Mouse (Mus musculus) adrenal gland, postnatal 10 days (tissue): ENCODE measurements around the gene Zfp239. TPM values are rescaled to one million over a fixed set of nuclear protein-coding genes. Genes with fewer than 3 reads are reported as not detected.
A peak's percentile ranks its signal among the peaks of the same experiment; 100 is the strongest.
"Not testable (repeated sequence)": the region's sequence is repeated elsewhere in the genome, so short reads cannot be mapped to it uniquely, and the experiment has no call there.

Experiments used
- DNase-seq: peaks from one replicate; pipeline ENCODE4 v3.0.0; 2021; ENCODE audit warnings: mixed read lengths
- long read RNA-seq, 2 experiments: library from polyadenylated mRNA; stranded (forward); transcript quantifications; one replicate each; pipeline ENCODE4 v2.0.0; 2021
- total RNA-seq, 2 experiments: library from RNA; stranded (reverse); gene quantifications; 2 replicates each; pipeline ENCODE4 v1.2.3; 2021

Gene Zfp239
- 1 to 10 TPM; 1.9 to 2.7 TPM for total RNA-seq
- long read RNA-seq, experiment 1, partial matches to known transcripts: 0 of 1 reads
- long read RNA-seq, experiment 1, other reads (novel, unspliced or antisense): 1 of 1 reads
- long read RNA-seq, experiment 2, partial matches to known transcripts: 0 of 2 reads
- long read RNA-seq, experiment 2, other reads (novel, unspliced or antisense): 2 of 2 reads

GRCm38 (mm10) chr6:117861848-117862247, at the start of gene Zfp239:
TSS of gene Zfp239 (plus strand) at chr6:117862100.
- no peak for DNase-seq

- DNase-seq: no peak
Measured at GRCm38 (mm10) chr6:117814681-117815080, 47.2 kb upstream of the Zfp239 start.

DNA sequence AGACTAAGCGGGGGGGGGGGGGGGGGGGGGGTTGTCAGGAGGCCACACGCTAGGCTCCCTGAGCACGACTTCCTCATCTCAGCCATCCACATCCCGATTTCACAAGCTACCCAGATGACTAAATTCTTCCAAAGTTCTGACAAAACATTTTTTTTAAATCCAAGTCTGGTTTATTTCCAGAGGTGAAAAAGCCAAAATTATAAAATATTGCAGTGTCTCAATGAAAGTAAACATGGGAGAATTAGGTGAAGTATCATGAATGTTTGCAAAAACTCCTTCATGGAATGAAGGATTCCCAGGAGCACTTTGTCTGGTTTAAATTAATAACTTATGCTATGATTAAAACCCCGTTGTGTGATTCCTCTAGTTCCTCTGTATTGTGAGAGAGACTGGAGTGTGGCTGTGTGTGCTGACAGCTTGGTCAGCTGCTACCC, 44.8 kb upstream of the Zfp239 start:
- no peak for DNase-seq

GRCm38 (mm10) chr6:117820327-117820726, 41.6 kb upstream of the Zfp239 start:
- DNase-seq: no peak

DNA sequence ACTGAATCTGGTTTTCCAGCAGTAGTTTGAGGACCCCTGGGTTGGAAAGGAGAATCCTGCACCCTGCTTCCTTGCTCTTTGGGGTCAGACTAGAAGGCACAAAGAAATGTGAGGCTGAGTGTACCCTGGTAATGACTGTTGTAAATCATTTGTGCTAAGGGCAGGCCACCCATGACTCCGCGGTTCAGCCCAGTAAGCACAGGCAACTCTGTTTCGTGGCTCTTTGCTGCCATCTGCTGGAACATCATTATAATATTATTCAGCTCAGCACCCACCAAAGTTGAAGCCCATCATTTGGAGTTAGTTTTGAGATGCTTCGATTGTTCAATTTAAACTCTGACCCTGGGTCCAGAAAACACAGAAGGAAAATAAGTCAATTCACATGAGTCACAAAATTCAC, 36.5 kb upstream of the Zfp239 start:
- DNase-seq: peak; percentile 80

DNA sequence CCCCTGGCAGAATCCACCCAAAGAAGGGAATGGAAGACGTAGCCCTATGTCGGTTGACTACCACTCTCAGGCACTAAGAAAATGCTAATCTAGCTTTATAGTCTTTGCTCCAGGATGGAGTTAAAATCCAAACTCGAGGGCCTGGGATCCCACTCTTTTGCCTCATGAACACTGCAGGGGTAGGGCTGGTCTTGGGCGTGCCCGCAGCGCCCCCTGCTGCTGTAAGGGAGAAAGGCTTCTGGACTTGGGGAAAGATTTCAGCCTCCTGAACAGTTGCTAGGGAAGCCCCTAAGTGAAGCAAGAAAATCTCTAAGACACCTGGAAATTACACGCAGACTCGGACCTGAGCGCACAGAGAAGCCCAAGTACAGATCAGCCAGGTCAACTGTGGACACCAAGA, 33.6 kb upstream of the Zfp239 start:
- DNase-seq: peak; percentile 82

- peak; percentile 96 for DNase-seq
Measured at GRCm38 (mm10) chr6:117840686-117841510, 21.0 kb upstream of the Zfp239 start, which contains the start of gene Zfp637. TSS of gene Zfp637 (plus strand) at chr6:117841180.

DNA sequence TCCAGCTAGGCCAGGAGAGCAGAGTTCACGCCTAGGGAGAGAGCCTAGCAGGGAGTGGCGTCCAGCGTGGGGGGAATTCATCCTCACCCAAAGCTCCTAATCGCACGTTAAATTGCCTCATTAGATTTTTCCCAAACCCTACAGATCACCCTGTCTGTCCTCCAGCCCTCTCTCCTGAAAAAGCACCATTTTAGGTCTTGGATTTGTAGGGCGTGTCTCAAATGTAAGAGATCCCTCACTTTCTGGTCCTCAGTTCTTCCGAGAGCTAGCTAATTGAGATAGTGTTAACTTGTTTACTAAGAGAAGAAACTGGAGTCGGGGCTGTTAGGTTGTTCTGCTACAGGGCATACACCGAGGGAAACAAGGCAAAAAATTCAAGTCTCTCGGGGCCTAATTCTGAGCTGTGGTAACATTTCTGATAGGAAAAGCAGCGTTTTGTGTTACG, 20.4 kb upstream of the Zfp239 start:
- DNase-seq: no peak

- DNase-seq: no peak
Measured at GRCm38 (mm10) chr6:117844597-117844996, 17.3 kb upstream of the Zfp239 start.

DNA sequence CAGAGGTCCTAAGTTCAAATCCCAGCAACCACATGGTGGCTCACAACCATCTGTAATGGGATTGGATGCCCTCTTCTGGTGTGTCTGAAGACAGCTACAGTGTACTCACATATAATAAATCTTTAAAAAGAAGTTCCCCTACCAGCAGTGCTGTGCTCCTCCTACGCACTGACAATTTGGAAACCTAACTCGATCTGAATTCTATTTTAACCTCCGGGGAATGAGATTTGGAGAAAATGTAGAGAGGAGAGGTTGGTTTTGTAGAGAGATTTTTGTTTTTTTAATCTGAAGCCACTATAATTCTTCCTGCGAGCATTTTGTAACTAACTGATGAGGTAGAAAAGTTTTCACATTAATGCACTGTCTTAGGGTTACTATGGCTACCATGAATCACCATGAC, 15.2 kb upstream of the Zfp239 start:
- DNase-seq: not testable (repeated sequence)

- DNase-seq: no peak
Measured at GRCm38 (mm10) chr6:117847772-117848171, 14.1 kb upstream of the Zfp239 start.

DNA sequence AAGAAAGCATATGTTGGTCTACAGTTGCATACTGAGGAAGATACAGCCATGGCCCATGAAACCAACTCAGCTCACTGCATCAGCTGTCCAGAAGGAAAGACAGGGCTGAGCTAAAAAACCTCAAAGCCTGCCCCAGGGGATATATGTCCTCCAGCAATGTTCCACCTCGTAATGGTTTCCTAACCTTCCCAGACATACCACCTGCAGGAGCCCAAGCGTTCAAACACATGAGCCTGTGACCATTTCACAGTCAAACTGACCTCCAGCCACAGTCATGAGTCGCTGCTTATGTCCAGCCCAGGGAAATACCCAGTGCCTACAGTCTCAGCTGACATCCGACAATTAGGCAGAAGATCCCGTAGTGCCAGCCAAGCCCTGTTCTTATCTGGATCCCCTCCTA, 13.3 kb upstream of the Zfp239 start:
- no peak for DNase-seq

DNA sequence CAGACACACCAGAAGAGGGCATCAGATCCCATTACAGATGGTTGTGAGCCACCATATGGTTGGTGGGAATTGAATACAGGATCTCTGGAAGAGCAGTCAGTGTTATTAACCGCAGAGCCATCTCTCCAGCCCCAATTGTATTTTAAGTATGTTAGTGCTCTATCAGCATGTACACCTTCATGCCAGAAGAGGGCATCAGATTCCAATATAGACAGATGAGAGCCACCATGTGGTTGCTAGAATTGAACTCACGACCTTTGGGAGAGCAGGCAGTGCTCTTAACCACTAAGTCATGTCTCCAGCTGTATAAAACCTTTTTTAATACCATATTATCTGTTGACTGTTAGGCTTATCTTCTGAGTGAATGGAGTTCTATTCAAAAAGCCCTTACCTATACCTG, 10.2 kb upstream of the Zfp239 start:
- no peak for DNase-seq

DNA sequence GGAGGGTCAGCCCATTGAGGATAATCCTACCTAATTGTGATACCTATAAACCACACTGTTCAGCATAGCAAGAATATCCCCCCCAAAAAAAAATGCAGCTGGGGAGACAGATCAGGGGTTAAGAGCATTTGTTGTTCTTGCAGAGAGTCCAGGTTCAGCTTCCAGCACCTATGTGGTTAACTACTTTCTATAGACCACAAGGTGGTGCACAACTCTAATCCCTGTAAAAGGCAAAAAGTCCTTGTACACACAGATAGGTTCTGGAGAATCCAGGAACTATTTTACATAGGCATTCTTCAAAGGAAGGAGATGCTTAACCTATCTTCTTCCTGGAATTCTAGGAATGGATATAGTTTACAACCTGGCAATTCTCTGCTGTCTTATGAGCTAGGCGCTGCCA, 3.9 kb upstream of the Zfp239 start:
- no peak for DNase-seq

DNA sequence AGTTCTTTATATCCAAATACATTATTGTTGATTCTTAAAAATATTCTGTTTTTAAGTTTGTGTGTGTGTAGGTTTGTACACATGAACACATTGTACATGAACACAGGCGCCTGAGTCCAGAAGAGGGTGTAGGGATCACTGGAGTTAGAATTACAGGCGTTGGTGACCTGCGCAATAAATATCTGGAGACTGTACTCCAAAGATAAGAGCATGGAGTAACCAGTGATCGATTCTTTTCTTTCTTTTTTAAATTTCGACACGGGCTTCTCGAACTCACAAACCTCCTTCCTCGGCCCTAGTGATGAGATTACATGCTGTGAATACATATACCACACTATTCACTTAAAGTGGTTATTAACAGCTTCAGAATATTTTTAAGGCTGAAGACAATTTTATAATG, 565 bp downstream of the Zfp239 start:
- DNase-seq: no peak

DNA sequence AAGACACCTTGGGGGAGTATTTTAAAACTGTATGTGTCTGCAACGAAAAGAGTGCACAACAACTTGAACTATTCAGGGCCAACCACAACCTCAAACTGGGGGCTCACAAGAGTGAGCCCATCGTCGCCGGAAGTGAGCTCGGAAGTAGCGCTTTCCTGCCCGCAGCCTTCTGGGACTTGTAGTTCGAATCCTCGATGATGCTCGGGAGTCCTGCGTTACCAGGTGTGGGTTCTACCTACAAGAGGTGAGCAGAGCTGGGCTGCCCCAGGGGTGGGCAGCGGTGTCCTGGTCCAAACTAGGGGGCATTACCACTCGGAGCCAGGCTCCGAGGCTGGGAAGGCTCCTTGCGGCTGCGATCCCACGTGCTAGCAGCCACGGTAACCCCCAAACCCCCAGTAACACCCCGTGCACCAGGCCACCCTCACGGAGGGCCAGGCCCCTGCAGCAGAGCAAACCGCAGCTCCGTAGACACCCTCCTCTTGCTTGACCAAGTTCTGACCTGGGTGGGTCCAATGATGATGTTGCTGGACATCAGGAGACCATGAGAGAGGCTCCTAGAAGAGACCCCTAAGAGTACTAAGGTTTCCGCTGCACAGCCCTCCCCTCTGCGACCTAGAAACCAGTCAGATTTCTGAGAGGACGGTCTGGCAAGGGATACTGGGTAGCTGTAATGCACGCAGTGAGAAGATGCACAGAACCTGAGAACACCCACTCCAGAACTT, 1.2 kb downstream of the Zfp239 start:
- DNase-seq: peak; percentile 52

GRCm38 (mm10) chr6:117863751-117864150, 1.9 kb downstream of the Zfp239 start:
- DNase-seq: no peak

- no peak for DNase-seq
Measured at GRCm38 (mm10) chr6:117868187-117868586, 6.3 kb downstream of the Zfp239 start.

GRCm38 (mm10) chr6:117871034-117871433, 9.1 kb downstream of the Zfp239 start:
- no peak for DNase-seq

- DNase-seq: not testable (repeated sequence)
Measured at GRCm38 (mm10) chr6:117873450-117873849, 11.6 kb downstream of the Zfp239 start.

DNA sequence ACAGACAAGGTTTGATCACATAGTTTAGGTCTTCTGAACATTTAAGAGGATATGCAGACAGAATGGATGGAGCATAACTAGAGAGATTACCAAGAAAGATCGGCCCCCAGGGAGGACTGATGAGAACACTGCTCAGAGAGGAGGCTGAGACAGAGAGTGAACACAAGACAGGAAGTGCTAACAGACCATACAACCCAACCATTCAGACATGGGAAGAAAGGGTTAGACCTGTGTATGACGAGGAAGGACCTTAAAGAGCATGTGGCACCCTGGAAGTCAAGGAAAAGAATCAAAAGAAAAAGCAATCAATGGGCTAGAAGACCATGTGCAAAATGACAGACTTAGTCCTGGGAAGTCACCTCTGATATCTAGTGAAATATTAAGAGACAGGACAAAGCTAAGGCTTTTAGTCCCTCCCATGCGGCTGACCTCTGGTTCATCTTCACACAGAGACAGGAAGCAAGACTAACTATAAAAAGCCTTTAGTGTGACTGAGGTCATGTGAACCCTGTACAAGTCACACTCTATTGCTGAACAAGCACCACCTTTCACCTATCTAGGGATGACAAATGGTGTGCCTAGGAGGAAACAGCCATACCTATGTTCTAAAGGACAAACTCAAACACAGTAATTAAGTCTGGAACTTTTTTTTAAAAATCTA, 12.9 kb downstream of the Zfp239 start:
- no peak for DNase-seq

DNA sequence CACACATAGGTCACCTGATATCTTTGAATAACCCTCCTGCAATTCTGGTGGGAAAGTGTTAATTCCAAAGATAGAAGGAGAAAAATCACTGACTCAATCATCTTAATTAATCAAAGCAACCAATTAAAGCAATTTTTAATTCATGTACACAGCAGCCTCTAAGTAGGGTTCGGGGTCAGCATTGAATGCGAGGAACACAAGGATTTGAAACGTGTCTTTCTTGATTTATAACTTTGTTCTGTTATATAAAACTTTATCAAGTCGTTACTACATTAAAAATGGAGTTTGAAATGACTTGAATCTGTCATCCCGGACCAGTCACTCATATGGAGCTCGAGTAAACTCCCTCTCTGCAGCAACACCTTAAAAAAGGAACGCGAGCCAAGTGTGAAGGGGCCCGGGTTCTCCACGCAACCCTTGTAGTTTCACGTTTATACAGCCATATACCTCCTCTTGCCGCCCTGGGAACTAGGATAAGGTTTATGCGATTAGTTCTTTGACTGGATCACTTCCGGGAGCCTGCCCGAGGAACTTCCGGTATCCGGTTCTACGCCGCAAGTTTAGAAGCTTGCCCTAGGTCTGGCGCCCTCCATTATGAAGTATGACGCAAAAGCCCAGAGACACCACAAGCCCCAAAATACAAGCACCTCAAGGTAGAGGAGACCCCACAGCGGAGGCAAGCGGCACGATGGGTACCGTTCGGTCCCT, 17.0 kb downstream of the Zfp239 start:
- peak; percentile 89 for DNase-seq
